ENCODE assay signal across 11 mouse cellular contexts in the genomic region with DNA sequence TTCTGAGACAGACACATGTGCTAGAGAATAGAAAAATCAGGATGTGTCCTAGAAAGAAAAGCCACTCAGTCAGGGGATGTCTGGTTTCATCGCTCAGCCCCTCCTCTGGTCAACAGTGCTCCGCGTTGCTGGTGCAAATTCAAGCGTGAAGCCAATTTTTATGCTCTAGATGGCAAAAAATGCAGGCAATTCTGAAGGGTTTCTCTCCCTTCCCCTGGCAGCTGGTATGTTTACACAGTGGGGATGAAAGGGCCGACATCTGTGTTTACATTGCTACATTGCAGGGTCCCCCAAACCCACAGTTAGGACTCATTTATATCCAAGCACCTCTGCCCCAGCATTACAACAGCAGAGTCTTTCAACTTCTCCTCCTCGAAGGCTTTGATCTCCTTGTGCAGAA.
DNase-seq lines count a peak whose midpoint lies in the region; ATAC-seq and TF ChIP-seq lines count a peak whose summit lies in the region.
"Had no signal": no experiment of that assay in that cellular context is flagged by ENCODE, and none has a peak within 500 bp of the region (broad histone marks: within the 10 kb centered on the region; RNA-seq: fewer than 3 reads in every experiment).

No protein-coding gene starts in this region.

- H3K9ac ChIP-seq in forebrain, embryonic 13.5 days, result no peak overlapping the region

- no peaks in the 10 kb centered on the region for H3K36me3 ChIP-seq in forebrain, embryonic 13.5 days (ENCODE audit: poor library complexity, severe bottlenecking)

- no peak overlapping the region for H3K4me3 ChIP-seq in forebrain, embryonic 13.5 days

- POLR2A ChIA-PET in Patski (lab: Charles Lee), result no interaction called here

- H3K27me3 ChIP-seq in Patski, result no peaks in the 10 kb centered on the region
- H3K27me3 ChIP-seq in forebrain, embryonic 13.5 days, result no peaks in the 10 kb centered on the region

- peak; percentile 14 to 42 for DNase-seq in cerebellum, postnatal 14 days
- DNase-seq in cerebellum, postnatal 36 days, result no peak
- DNase-seq in Patski (ENCODE audit: low read depth, low spot score), result no peak
- peak; percentile 20 to 44 for DNase-seq in lung, postnatal 4 days
- no peak for DNase-seq in heart, postnatal 36 days
- DNase-seq in thymus, postnatal 25 days, result no peak
- DNase-seq in testis, postnatal 14 days (ENCODE audit: low spot score), result no peak
- DNase-seq: adrenal gland, postnatal 25 days; cerebellum, adult 9-11 months; gastrocnemius, postnatal 10 days had no signal

- ATAC-seq in Patski, result peak; percentile 31
- peak; percentile 73 for ATAC-seq in forebrain, embryonic 13.5 days

- in situ Hi-C loops in Patski (cut with MboI; ENCODE audit: low pct_unique_long_range_greater_than_20kb), result no loop called here

- WGBS in forebrain, embryonic 13.5 days, result 17% methylated on average over 6 of the region's 6 CpGs

- H3K4me2 ChIP-seq in forebrain, embryonic 13.5 days, result no peak overlapping the region

- CTCF ChIA-PET in Patski (lab: Charles Lee), result no interaction called here

- TF ChIP-seq CTCF in Patski (IDR thresholded peaks at IDR 0.05), result no peak

- no peaks in the 10 kb centered on the region for H3K9me3 ChIP-seq in forebrain, embryonic 13.5 days (replicated peaks)

- H3K27ac ChIP-seq in forebrain, embryonic 13.5 days, result no peak overlapping the region

- intact Hi-C loops in heart, postnatal 36 days (cut with DNase I), result no loop called here

- peaks cover 8% of the 10 kb centered on the region; the same call in 1 of the 2 replicates for H3K4me1 ChIP-seq in forebrain, embryonic 13.5 days

Comparison
In these comparisons a context has a peak if more than half of its experiments do, and no peak if none do; other contexts are left out.
1. DNase-seq: peak in cerebellum, postnatal 14 days (2 of 2) and lung, postnatal 4 days (2 of 2); none in cerebellum, postnatal 36 days (0 of 2), Patski (single experiment), heart, postnatal 36 days (0 of 2), thymus, postnatal 25 days (single experiment) and testis, postnatal 14 days (single experiment).